Mouse (Mus musculus) G1E (cell line): ENCODE data around the gene Lrmda.

ENCODE experiments used
- CTCF ChIP-seq: IDR thresholded peaks from 2 replicates; pipeline ENCODE4 v1.5.1; 2012; ENCODE audit warnings: low read depth, low read length, inconsistent platforms, mixed read lengths
- GATA1 ChIP-seq: IDR thresholded peaks from 2 replicates; pipeline ENCODE4 v1.6.1; 2012; ENCODE audit warnings: borderline replicate concordance, low read length, inconsistent platforms, mixed read lengths
- GATA2 ChIP-seq: IDR thresholded peaks from 2 replicates; pipeline ENCODE4 v1.6.1; 2012; ENCODE audit warnings: low read depth, low read length, inconsistent platforms, borderline replicate concordance
- POLR2AphosphoS5 ChIP-seq: IDR thresholded peaks from 2 replicates; pipeline ENCODE4 v1.6.1; 2012; ENCODE audit warnings: low read depth, low read length, inconsistent platforms; ENCODE audit not compliant: insufficient replicate concordance
- TAL1 ChIP-seq: conservative IDR thresholded peaks from 2 replicates; pipeline ENCODE4 v1.6.1; 2012; ENCODE audit warnings: low read depth, low read length, inconsistent platforms, mixed read lengths

DNA sequence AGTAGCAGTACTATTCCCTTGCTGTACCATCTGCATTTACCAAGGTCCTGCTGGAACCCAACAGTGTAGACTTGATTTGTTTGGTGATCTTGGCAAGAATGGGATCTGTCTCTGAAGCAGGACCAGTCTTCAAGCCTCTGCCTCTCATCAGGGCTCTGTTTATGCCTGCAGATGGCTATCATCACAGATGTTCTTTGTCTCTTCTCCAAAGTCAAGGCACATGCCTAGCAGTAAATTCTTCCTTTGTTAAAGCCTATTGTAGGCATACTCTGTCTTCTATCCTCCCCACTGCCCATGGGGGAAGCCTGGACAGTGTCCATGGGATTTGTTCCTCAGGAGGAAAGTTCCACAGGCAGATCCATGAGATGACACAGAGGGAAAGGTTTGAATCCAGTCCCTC, 930.0 kb downstream of the Lrmda start:
- TF ChIP-seq CTCF (no peak), GATA1 (no peak), TAL1 (no peak), POLR2AphosphoS5 (no peak), GATA2 (no peak)
